Mouse (Mus musculus): ENCODE measurements at regions not wholly inside any gene's neighbourhood (a gene's known extent, or its start where the extent isn't known, plus 50 kb on each side); places are given as distances from the start of the nearest gene placed in this dataset.
"Not testable (repeated sequence)": the region's sequence is repeated elsewhere in the genome, so short reads cannot be mapped to it uniquely, and the experiment has no call there.

GRCm38 (mm10) chr2:43072964-43073619, 419.7 kb upstream of the Lrp1b start:
- Histone ChIP-seq H3K4me1 (no peaks in the 10 kb centered on the region), H3K27me3 (no peaks in the 10 kb centered on the region), H3K36me3 (no peaks in the 10 kb centered on the region), H3K4me3 (no peak overlapping the region), H3K27ac (replicated peaks) (no peak overlapping the region), H3K9ac (replicated peaks) (no peak overlapping the region), H3K4me2 (replicated peaks) (no peak overlapping the region), H3K9me3 (no peaks in the 10 kb centered on the region)
- WGBS: 73% methylated on average over 8 of the region's 8 CpGs
- no peak for ATAC-seq (replicated peaks)

GRCm38 (mm10) chr2:43097560-43098233, 444.3 kb upstream of the Lrp1b start:
- peak overlapping the region; percentile 50 for H3K27ac ChIP-seq (replicated peaks)
- no peaks in the 10 kb centered on the region for H3K9me3 ChIP-seq
- ATAC-seq (replicated peaks): peak; percentile 95
- no peak overlapping the region for H3K9ac ChIP-seq (replicated peaks)
- no peak overlapping the region for H3K4me2 ChIP-seq (replicated peaks)
- H3K27me3 ChIP-seq: no peaks in the 10 kb centered on the region
- H3K4me3 ChIP-seq: no peak overlapping the region
- H3K4me1 ChIP-seq: no peaks in the 10 kb centered on the region
- H3K36me3 ChIP-seq: no peaks in the 10 kb centered on the region
- WGBS: 56% methylated on average over 4 of the region's 4 CpGs

GRCm38 (mm10) chr2:43119862-43120261, 435.3 kb upstream of the Kynu start:
- ATAC-seq (replicated peaks): no peak
- WGBS: 77% methylated on average over 1 of the region's 1 CpGs

GRCm38 (mm10) chr2:43153574-43153973, 401.6 kb upstream of the Kynu start:
- no peaks in the 10 kb centered on the region for H3K9me3 ChIP-seq
- H3K9ac ChIP-seq (replicated peaks): no peak overlapping the region
- no peaks in the 10 kb centered on the region for H3K36me3 ChIP-seq
- H3K4me3 ChIP-seq: no peak overlapping the region
- H3K27ac ChIP-seq (replicated peaks): no peak overlapping the region
- no peak for ATAC-seq (replicated peaks)
- no peak overlapping the region for H3K4me2 ChIP-seq (replicated peaks)
- no peaks in the 10 kb centered on the region for H3K27me3 ChIP-seq
- H3K4me1 ChIP-seq: no peaks in the 10 kb centered on the region

More at GRCm38 (mm10) chr2:43119862-43120261, 435.3 kb upstream of the Kynu start:
- H3K9ac ChIP-seq (replicated peaks): no peak overlapping the region
- no peak overlapping the region for H3K27ac ChIP-seq (replicated peaks)
- H3K4me2 ChIP-seq (replicated peaks): no peak overlapping the region
- no peaks in the 10 kb centered on the region for H3K27me3 ChIP-seq
- H3K9me3 ChIP-seq: no peaks in the 10 kb centered on the region
- no peak overlapping the region for H3K4me3 ChIP-seq
- H3K36me3 ChIP-seq: no peaks in the 10 kb centered on the region
- no peaks in the 10 kb centered on the region for H3K4me1 ChIP-seq

- no peak for ATAC-seq (replicated peaks)
- Histone ChIP-seq H3K27me3 (no peaks in the 10 kb centered on the region), H3K9me3 (no peaks in the 10 kb centered on the region), H3K27ac (replicated peaks) (no peak overlapping the region), H3K36me3 (no peaks in the 10 kb centered on the region), H3K9ac (replicated peaks) (no peak overlapping the region), H3K4me1 (no peaks in the 10 kb centered on the region), H3K4me2 (replicated peaks) (no peak overlapping the region), H3K4me3 (no peak overlapping the region)
Observed at GRCm38 (mm10) chr2:43182105-43182504, 373.0 kb upstream of the Kynu start.

GRCm38 (mm10) chr2:43195531-43195930, 359.6 kb upstream of the Kynu start:
- not testable (repeated sequence) for H3K4me2 ChIP-seq (replicated peaks); ATAC-seq (replicated peaks); H3K36me3 ChIP-seq; H3K4me3 ChIP-seq; H3K27ac ChIP-seq (replicated peaks); H3K9ac ChIP-seq (replicated peaks); H3K4me1 ChIP-seq; H3K9me3 ChIP-seq; H3K27me3 ChIP-seq
- WGBS: 96% methylated on average over 15 of the region's 15 CpGs

GRCm38 (mm10) chr2:43208223-43208622, 346.9 kb upstream of the Kynu start:
- Histone ChIP-seq H3K36me3 (no peaks in the 10 kb centered on the region), H3K4me1 (0 out of 2 replicates have a peak, but pooled peaks cover 2% of the 10 kb centered on the region), H3K9me3 (no peaks in the 10 kb centered on the region), H3K4me3 (no peak overlapping the region), H3K4me2 (replicated peaks) (no peak overlapping the region), H3K27ac (replicated peaks) (peak overlapping the region; percentile 52), H3K9ac (replicated peaks) (no peak overlapping the region), H3K27me3 (no peaks in the 10 kb centered on the region)
- ATAC-seq (replicated peaks): peak; percentile 86
- 31% methylated on average over 3 of the region's 3 CpGs for WGBS

- no peak overlapping the region for H3K4me2 ChIP-seq (replicated peaks)
- peaks cover 4% of the 10 kb centered on the region for H3K4me1 ChIP-seq
- WGBS: 76% methylated on average over 2 of the region's 2 CpGs
- no peak overlapping the region for H3K9ac ChIP-seq (replicated peaks)
- H3K27ac ChIP-seq (replicated peaks): no peak overlapping the region
- no peaks in the 10 kb centered on the region for H3K9me3 ChIP-seq
- ATAC-seq (replicated peaks): no peak
- H3K27me3 ChIP-seq: no peaks in the 10 kb centered on the region
- H3K4me3 ChIP-seq: no peak overlapping the region
- H3K36me3 ChIP-seq: no peaks in the 10 kb centered on the region
Observed at GRCm38 (mm10) chr2:43213901-43214300, 341.2 kb upstream of the Kynu start.

- ATAC-seq (replicated peaks): peak; percentile 77
- WGBS: 13% methylated on average over 1 of the region's 1 CpGs
- H3K27ac ChIP-seq (replicated peaks): no peak overlapping the region
- no peaks in the 10 kb centered on the region for H3K9me3 ChIP-seq
- H3K27me3 ChIP-seq: no peaks in the 10 kb centered on the region
- H3K4me1 ChIP-seq: peaks cover 4% of the 10 kb centered on the region
- no peaks in the 10 kb centered on the region for H3K36me3 ChIP-seq
- no peak overlapping the region for H3K9ac ChIP-seq (replicated peaks)
- H3K4me3 ChIP-seq: no peak overlapping the region
- H3K4me2 ChIP-seq (replicated peaks): no peak overlapping the region
Observed at GRCm38 (mm10) chr2:43217119-43217518, 338.0 kb upstream of the Kynu start.

- Histone ChIP-seq H3K4me2 (replicated peaks) (no peak overlapping the region), H3K4me1 (no peaks in the 10 kb centered on the region), H3K9ac (replicated peaks) (no peak overlapping the region), H3K27ac (replicated peaks) (no peak overlapping the region), H3K27me3 (no peaks in the 10 kb centered on the region), H3K36me3 (no peaks in the 10 kb centered on the region), H3K9me3 (no peaks in the 10 kb centered on the region), H3K4me3 (no peak overlapping the region)
- WGBS: 92% methylated on average over 3 of the region's 3 CpGs
- ATAC-seq (replicated peaks): no peak
Observed at GRCm38 (mm10) chr2:43222721-43223120, 332.4 kb upstream of the Kynu start.

GRCm38 (mm10) chr2:43224728-43225127, 330.4 kb upstream of the Kynu start:
- not testable (repeated sequence) for H3K9ac ChIP-seq (replicated peaks); ATAC-seq (replicated peaks); H3K4me3 ChIP-seq; H3K4me1 ChIP-seq; H3K36me3 ChIP-seq; H3K9me3 ChIP-seq; H3K27me3 ChIP-seq; H3K27ac ChIP-seq (replicated peaks); H3K4me2 ChIP-seq (replicated peaks)
- 69% methylated on average over 1 of the region's 1 CpGs for WGBS

GRCm38 (mm10) chr2:43246786-43247185, 308.3 kb upstream of the Kynu start:
- Histone ChIP-seq H3K9ac (replicated peaks) (no peak overlapping the region), H3K9me3 (no peaks in the 10 kb centered on the region), H3K27ac (replicated peaks) (no peak overlapping the region), H3K4me1 (no peaks in the 10 kb centered on the region), H3K4me3 (no peak overlapping the region), H3K36me3 (no peaks in the 10 kb centered on the region), H3K27me3 (no peaks in the 10 kb centered on the region), H3K4me2 (replicated peaks) (no peak overlapping the region)
- ATAC-seq (replicated peaks): 0 out of 2 replicates have a peak, but pooled peaks have one; percentile 19
- 60% methylated on average over 3 of the region's 3 CpGs for WGBS

GRCm38 (mm10) chr2:43248671-43249070, 306.5 kb upstream of the Kynu start:
- H3K4me1 ChIP-seq: no peaks in the 10 kb centered on the region
- no peaks in the 10 kb centered on the region for H3K36me3 ChIP-seq
- no peak overlapping the region for H3K4me2 ChIP-seq (replicated peaks)
- no peak overlapping the region for H3K4me3 ChIP-seq
- WGBS: 45% methylated on average over 2 of the region's 2 CpGs
- H3K27ac ChIP-seq (replicated peaks): peak overlapping the region; percentile 34; the same call in 1 of the 2 replicates
- H3K9ac ChIP-seq (replicated peaks): no peak overlapping the region
- peak; percentile 60; the same call in 1 of the 2 replicates for ATAC-seq (replicated peaks)
- no peaks in the 10 kb centered on the region for H3K9me3 ChIP-seq
- no peaks in the 10 kb centered on the region for H3K27me3 ChIP-seq

Data from forebrain, embryonic 15.5 days (tissue).